Mouse (Mus musculus): ENCODE results near the gene 1110008L16Rik. TPM values are rescaled to one million over a fixed set of nuclear protein-coding genes. Genes with fewer than 3 reads are reported as not detected.
"Not testable (repeated sequence)": the region's sequence is repeated elsewhere in the genome, so short reads cannot be mapped to it uniquely, and the experiment has no call there.

The 1110008L16Rik gene
- polyA plus RNA-seq, 1 experiment from 2014 or later = 12.4 TPM

DNA sequence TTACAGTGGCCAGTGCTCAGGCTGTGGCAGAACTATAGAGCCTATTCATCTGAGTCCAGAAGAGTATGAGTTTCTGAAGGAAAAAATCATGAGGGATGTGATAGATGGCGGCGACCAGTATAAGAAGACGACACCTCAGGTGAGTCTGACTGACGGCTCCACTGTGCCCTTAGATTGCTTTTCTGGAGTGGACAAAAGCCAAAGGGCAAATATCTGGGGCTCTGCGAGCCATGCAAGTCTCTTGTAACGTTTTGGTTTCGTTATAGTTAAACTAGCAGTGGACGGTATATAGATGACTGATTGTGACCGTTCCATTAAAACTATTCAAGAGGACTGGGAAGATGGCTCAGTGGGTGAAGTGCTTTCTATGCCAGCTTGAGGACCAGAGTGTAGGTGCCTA, 9.4 kb downstream of the 1110008L16Rik start:
- Histone ChIP-seq H3K4me3 (no peak overlapping the region), H3K9ac (no peak overlapping the region), H3K4me1 (peaks cover 5% of the 10 kb centered on the region), H3K27me3 (replicated peaks) (no peaks in the 10 kb centered on the region), H3K36me3 (peaks cover 54% of the 10 kb centered on the region), H3K4me2 (no peak overlapping the region), H3K9me3 (replicated peaks) (0 out of 2 replicates have a peak, but pooled peaks cover 4% of the 10 kb centered on the region), H3K27ac (no peak overlapping the region)
- WGBS (ENCODE audit: insufficient replicate concordance) = 84% methylated on average over 9 of the region's 9 CpGs
- ATAC-seq = no peak

- ATAC-seq = no peak
- H3K4me3 ChIP-seq = no peak overlapping the region
- 0 out of 2 replicates have a peak, but pooled peaks cover 4% of the 10 kb centered on the region for H3K9me3 ChIP-seq (replicated peaks)
- no peak overlapping the region for H3K9ac ChIP-seq
- H3K27ac ChIP-seq = no peak overlapping the region
- H3K4me1 ChIP-seq = no peaks in the 10 kb centered on the region
- 74% methylated on average over 8 of the region's 8 CpGs for WGBS (ENCODE audit: insufficient replicate concordance)
- no peaks in the 10 kb centered on the region for H3K27me3 ChIP-seq (replicated peaks)
- H3K4me2 ChIP-seq = no peak overlapping the region
- peaks cover 58% of the 10 kb centered on the region for H3K36me3 ChIP-seq
Observed at GRCm38 (mm10) chr12:55309501-55309900, 10.1 kb downstream of the 1110008L16Rik start.

DNA sequence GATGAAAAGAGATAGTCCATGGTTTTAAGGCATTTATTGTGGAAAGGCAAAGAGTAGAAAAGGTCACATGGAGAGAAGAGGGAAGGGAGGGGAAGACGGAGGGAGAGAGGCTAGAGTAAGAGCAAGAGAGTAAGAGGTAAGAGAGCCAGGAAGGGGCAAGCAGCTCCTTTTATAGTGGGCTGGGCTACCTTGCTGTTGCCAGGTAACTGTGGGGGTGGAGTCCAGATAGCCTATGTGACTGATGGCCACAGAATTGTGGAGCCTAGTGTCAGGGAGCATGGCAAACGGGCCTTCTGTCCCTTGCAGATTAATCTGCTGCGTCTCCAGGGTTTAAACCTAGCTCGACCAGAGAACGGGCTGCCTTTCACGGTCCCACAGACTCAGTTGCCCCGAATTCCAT, 12.5 kb downstream of the 1110008L16Rik start:
- H3K27ac ChIP-seq = no peak overlapping the region
- no peak overlapping the region for H3K4me3 ChIP-seq
- H3K4me1 ChIP-seq = no peaks in the 10 kb centered on the region
- no peaks in the 10 kb centered on the region for H3K27me3 ChIP-seq (replicated peaks)
- no peak overlapping the region for H3K4me2 ChIP-seq
- ATAC-seq = no peak
- no peak overlapping the region for H3K9ac ChIP-seq
- H3K36me3 ChIP-seq = peaks cover 48% of the 10 kb centered on the region
- WGBS (ENCODE audit: insufficient replicate concordance) = 83% methylated on average over 7 of the region's 7 CpGs
- no peaks in the 10 kb centered on the region for H3K9me3 ChIP-seq (replicated peaks)

GRCm38 (mm10) chr12:55313901-55314300, 14.5 kb downstream of the 1110008L16Rik start:
- no peaks in the 10 kb centered on the region for H3K27me3 ChIP-seq (replicated peaks)
- WGBS (ENCODE audit: insufficient replicate concordance) = 70% methylated on average over 5 of the region's 5 CpGs
- no peak for ATAC-seq

DNA sequence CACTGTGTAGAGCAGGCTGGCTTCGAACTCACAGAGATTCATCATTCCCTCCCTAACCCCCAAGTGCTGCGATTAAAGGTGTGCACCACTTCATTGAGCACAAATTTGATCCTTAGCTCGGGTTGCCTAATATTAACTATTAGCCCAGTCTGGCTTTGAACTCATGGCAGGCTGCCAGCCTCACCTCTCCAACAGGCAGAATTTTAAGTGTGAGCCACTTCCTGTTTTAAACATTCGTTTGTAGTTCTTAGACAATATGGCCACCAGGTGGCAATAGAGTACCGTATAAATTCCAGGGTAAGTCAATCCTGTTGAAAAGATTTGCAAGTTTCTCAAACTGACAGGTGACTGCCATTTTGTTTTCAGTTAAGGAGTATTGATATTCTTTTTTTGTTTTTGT, 15.8 kb downstream of the 1110008L16Rik start:
- Histone ChIP-seq H3K4me1 (no peaks in the 10 kb centered on the region), H3K27ac (no peak overlapping the region), H3K9me3 (replicated peaks) (no peaks in the 10 kb centered on the region), H3K4me3 (no peak overlapping the region), H3K36me3 (peaks cover 31% of the 10 kb centered on the region), H3K27me3 (replicated peaks) (no peaks in the 10 kb centered on the region), H3K9ac (no peak overlapping the region), H3K4me2 (no peak overlapping the region)
- no peak for ATAC-seq
- WGBS (ENCODE audit: insufficient replicate concordance) = 34% methylated on average over 5 of the region's 5 CpGs

More at GRCm38 (mm10) chr12:55313901-55314300, 14.5 kb downstream of the 1110008L16Rik start:
- no peak overlapping the region for H3K9ac ChIP-seq
- H3K9me3 ChIP-seq (replicated peaks) = no peaks in the 10 kb centered on the region
- H3K4me3 ChIP-seq = no peak overlapping the region
- H3K4me1 ChIP-seq = no peaks in the 10 kb centered on the region
- peaks cover 41% of the 10 kb centered on the region for H3K36me3 ChIP-seq
- no peak overlapping the region for H3K27ac ChIP-seq
- no peak overlapping the region for H3K4me2 ChIP-seq

- Histone ChIP-seq H3K27ac (no peak overlapping the region), H3K4me1 (peaks cover 6% of the 10 kb centered on the region), H3K36me3 (peaks cover 20% of the 10 kb centered on the region; the same call in 1 of the 2 replicates), H3K9ac (no peak overlapping the region), H3K4me2 (no peak overlapping the region), H3K4me3 (no peak overlapping the region), H3K9me3 (replicated peaks) (no peaks in the 10 kb centered on the region), H3K27me3 (replicated peaks) (no peaks in the 10 kb centered on the region)
- ATAC-seq = no peak
- 83% methylated on average over 18 of the region's 18 CpGs for WGBS (ENCODE audit: insufficient replicate concordance)
Observed at GRCm38 (mm10) chr12:55321642-55322291, 22.4 kb downstream of the 1110008L16Rik start.

DNA sequence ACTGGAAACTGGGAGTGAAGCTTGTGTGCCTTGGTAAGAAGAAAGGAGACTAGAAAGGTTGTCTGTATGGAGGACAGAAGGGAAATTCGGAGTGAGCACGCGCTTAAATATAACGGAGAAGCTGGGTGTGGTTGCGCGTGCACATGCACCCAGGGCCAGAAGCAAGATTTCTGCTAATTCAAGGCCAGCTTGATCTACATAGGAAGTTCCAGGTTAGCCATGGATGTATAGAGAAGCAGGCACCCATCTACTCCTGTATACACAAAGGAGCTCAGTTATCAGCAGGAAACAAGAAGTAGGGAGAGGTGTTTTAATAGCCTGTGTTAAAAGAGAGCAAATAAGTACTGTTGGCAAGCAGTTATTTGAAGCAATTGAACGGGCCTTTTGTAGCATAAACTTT, 26.3 kb downstream of the 1110008L16Rik start:
- no peak overlapping the region for H3K4me2 ChIP-seq
- H3K27ac ChIP-seq = no peak overlapping the region
- no peak overlapping the region for H3K9ac ChIP-seq
- no peaks in the 10 kb centered on the region for H3K27me3 ChIP-seq (replicated peaks)
- peaks cover 24% of the 10 kb centered on the region for H3K4me1 ChIP-seq
- ATAC-seq = no peak
- no peak overlapping the region for H3K4me3 ChIP-seq
- WGBS (ENCODE audit: insufficient replicate concordance) = 60% methylated on average over 7 of the region's 7 CpGs
- H3K36me3 ChIP-seq = peaks cover 12% of the 10 kb centered on the region; the same call in 1 of the 2 replicates
- no peaks in the 10 kb centered on the region for H3K9me3 ChIP-seq (replicated peaks)

- H3K27me3 ChIP-seq (replicated peaks) = no peaks in the 10 kb centered on the region
- peak overlapping the region; percentile 8 for H3K4me2 ChIP-seq
- H3K9ac ChIP-seq = no peak overlapping the region
- no peaks in the 10 kb centered on the region for H3K9me3 ChIP-seq (replicated peaks)
- H3K4me3 ChIP-seq = no peak overlapping the region
- 57% methylated on average over 4 of the region's 4 CpGs for WGBS (ENCODE audit: insufficient replicate concordance)
- peaks cover 24% of the 10 kb centered on the region for H3K4me1 ChIP-seq
- H3K27ac ChIP-seq = peak overlapping the region; percentile 37
- ATAC-seq = peak; percentile 10; the same call in 1 of the 2 replicates
- peaks cover 12% of the 10 kb centered on the region for H3K36me3 ChIP-seq
Observed at GRCm38 (mm10) chr12:55328784-55329183, 29.4 kb downstream of the 1110008L16Rik start.

DNA sequence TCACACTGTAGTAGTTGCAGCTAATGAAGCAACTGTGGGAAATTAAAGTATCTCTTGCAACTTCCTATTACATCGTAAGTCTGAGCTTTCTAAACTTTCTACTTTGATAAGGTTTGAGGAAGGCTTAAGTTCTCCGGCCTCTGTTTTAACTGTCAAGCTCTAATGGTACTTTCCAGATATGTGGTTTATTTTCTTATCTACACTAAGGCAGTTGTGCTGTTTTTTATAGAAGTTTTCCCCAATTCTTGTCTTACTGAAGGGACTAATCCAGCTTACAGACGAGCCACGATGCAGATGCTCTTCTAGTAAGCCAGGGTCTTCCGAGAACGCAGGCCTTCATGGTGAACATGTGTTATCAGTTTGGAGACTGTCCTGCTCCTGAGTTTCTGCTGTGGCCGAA, 30.0 kb downstream of the 1110008L16Rik start:
- no peak overlapping the region for H3K4me3 ChIP-seq
- 16% methylated on average over 7 of the region's 7 CpGs for WGBS (ENCODE audit: insufficient replicate concordance)
- H3K9me3 ChIP-seq (replicated peaks) = no peaks in the 10 kb centered on the region
- no peaks in the 10 kb centered on the region for H3K27me3 ChIP-seq (replicated peaks)
- H3K4me1 ChIP-seq = peaks cover 24% of the 10 kb centered on the region
- peak overlapping the region; percentile 37 for H3K27ac ChIP-seq
- H3K36me3 ChIP-seq = peaks cover 13% of the 10 kb centered on the region
- H3K9ac ChIP-seq = no peak overlapping the region
- H3K4me2 ChIP-seq = peak overlapping the region; percentile 8
- ATAC-seq = peak; percentile 68

GRCm38 (mm10) chr12:55333662-55334061, 34.3 kb downstream of the 1110008L16Rik start:
- H3K4me2 ChIP-seq = no peak overlapping the region
- ATAC-seq = no peak
- H3K9ac ChIP-seq = no peak overlapping the region
- H3K27ac ChIP-seq = no peak overlapping the region
- no peak overlapping the region for H3K4me3 ChIP-seq
- no peaks in the 10 kb centered on the region for H3K27me3 ChIP-seq (replicated peaks)
- 85% methylated on average over 7 of the region's 7 CpGs for WGBS (ENCODE audit: insufficient replicate concordance)
- H3K4me1 ChIP-seq = peaks cover 13% of the 10 kb centered on the region
- H3K36me3 ChIP-seq = peaks cover 5% of the 10 kb centered on the region
- H3K9me3 ChIP-seq (replicated peaks) = no peaks in the 10 kb centered on the region

DNA sequence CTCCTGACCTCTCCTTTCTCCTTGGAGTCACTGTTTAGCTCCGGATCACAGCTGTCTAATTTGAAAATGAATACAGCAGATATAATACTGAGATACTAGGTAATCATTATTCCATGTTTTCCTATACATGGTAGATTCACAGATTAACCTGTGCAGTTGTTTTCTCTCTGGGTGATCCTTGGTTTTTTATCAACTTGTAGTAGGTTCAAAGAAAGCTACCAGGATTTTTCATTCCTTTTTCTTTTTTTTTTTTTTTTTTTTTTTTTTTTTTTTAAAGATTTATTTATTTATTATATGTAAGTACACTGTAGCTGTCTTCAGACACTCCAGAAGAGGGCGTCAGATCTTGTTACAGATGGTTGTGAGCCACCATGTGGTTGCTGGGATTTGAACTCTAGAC, 39.1 kb downstream of the 1110008L16Rik start:
- not testable (repeated sequence) for H3K36me3 ChIP-seq; H3K4me2 ChIP-seq; H3K9me3 ChIP-seq (replicated peaks); H3K9ac ChIP-seq; H3K27me3 ChIP-seq (replicated peaks); H3K27ac ChIP-seq; ATAC-seq; H3K4me3 ChIP-seq; H3K4me1 ChIP-seq
- WGBS (ENCODE audit: insufficient replicate concordance) = 85% methylated on average over 1 of the region's 2 CpGs

- H3K4me1 ChIP-seq; H3K9ac ChIP-seq; H3K36me3 ChIP-seq; ATAC-seq; H3K9me3 ChIP-seq (replicated peaks); H3K4me3 ChIP-seq; H3K4me2 ChIP-seq; H3K27me3 ChIP-seq (replicated peaks): not testable (repeated sequence)
- 0 out of 2 replicates have a peak overlapping the region, but pooled peaks have one; percentile 37 for H3K27ac ChIP-seq
- WGBS (ENCODE audit: insufficient replicate concordance) = 14% methylated on average over 1 of the region's 1 CpGs
Observed at GRCm38 (mm10) chr12:55343045-55343444, 43.7 kb downstream of the 1110008L16Rik start.

GRCm38 (mm10) chr12:55343998-55344397, 44.6 kb downstream of the 1110008L16Rik start:
- ATAC-seq = no peak
- WGBS (ENCODE audit: insufficient replicate concordance) = 82% methylated on average over 11 of the region's 11 CpGs
- Histone ChIP-seq H3K9ac (no peak overlapping the region), H3K36me3 (no peaks in the 10 kb centered on the region), H3K4me1 (peaks cover 11% of the 10 kb centered on the region), H3K4me3 (no peak overlapping the region), H3K27me3 (replicated peaks) (0 out of 2 replicates have a peak, but pooled peaks cover 4% of the 10 kb centered on the region), H3K27ac (no peak overlapping the region), H3K9me3 (replicated peaks) (no peaks in the 10 kb centered on the region), H3K4me2 (no peak overlapping the region)

Data from liver, embryonic 12.5 days (tissue).